Comparison of ENCODE assay signal across 17 mouse cellular contexts in genomic region chr1:169071366-169071765, GRCm38 (mm10).
"Had no signal": no experiment of that assay in that cellular context is flagged by ENCODE, and none has a peak within 500 bp of the region (broad histone marks: within the 10 kb centered on the region; RNA-seq: fewer than 3 reads in every experiment).

No protein-coding gene starts in this region.

- H3K9ac ChIP-seq: neural tube, embryonic 12.5 days; neural tube, embryonic 13.5 days; neural tube, embryonic 15.5 days; stomach, embryonic 15.5 days had no signal

- H3K4me1 ChIP-seq: stomach, embryonic 15.5 days had no signal

- H3K4me3 ChIP-seq: neural tube, embryonic 12.5 days; neural tube, embryonic 13.5 days; neural tube, embryonic 15.5 days; stomach, embryonic 15.5 days had no signal

- H3K27ac ChIP-seq: neural tube, embryonic 12.5 days; neural tube, embryonic 13.5 days; neural tube, embryonic 15.5 days; stomach, embryonic 15.5 days; stomach, postnatal 0 days had no signal

- H3K4me2 ChIP-seq: neural tube, embryonic 12.5 days; neural tube, embryonic 13.5 days; neural tube, embryonic 15.5 days; stomach, embryonic 15.5 days had no signal

- H3K36me3 ChIP-seq: neural tube, embryonic 12.5 days; neural tube, embryonic 13.5 days; neural tube, embryonic 15.5 days; stomach, embryonic 15.5 days had no signal

- H3K27me3 ChIP-seq: neural tube, embryonic 12.5 days; neural tube, embryonic 13.5 days; neural tube, embryonic 15.5 days; stomach, embryonic 15.5 days had no signal

- DNase-seq: retina, postnatal 1 day; right cerebral cortex, adult 18-20 months; right cerebral cortex, postnatal 14 days; right cerebral cortex, postnatal 25 days; right cerebral cortex, postnatal 4 days; spleen, adult 18-20 months; thymus, adult 18-20 months; thymus, adult 2 months; thymus, postnatal 14 days; thymus, postnatal 25 days; thymus, postnatal 36 days; thymus, postnatal 4 days had no signal

- H3K9me3 ChIP-seq: neural tube, embryonic 12.5 days; neural tube, embryonic 13.5 days; neural tube, embryonic 15.5 days; stomach, embryonic 15.5 days had no signal
